Mouse (Mus musculus) regulatory T cell (primary cell): ENCODE data around the gene Susd1.

Experiments
- in situ Hi-C: fragments of 300-600 bp; cut with MboI, MseI; formaldehyde crosslinking; loops from one replicate; pipeline ENCODE4 v1.15.1; 2025; ENCODE audit warnings: high pct_unique_total_duplicates

Gene Susd1

GRCm38 (mm10) chr4:59437990-59438854, at the start of gene Susd1:
TSS of gene Susd1 (minus strand) at chr4:59438633.
- in situ Hi-C loops, result no loop called here

- in situ Hi-C loops, result no loop called here
Measured at GRCm38 (mm10) chr4:59471306-59471705, 32.9 kb upstream of the Susd1 start.

- in situ Hi-C loops, result no loop called here
Measured at GRCm38 (mm10) chr4:59465449-59465848, 27.0 kb upstream of the Susd1 start.

GRCm38 (mm10) chr4:59464661-59465060, 26.2 kb upstream of the Susd1 start:
- in situ Hi-C loops, result no loop called here

GRCm38 (mm10) chr4:59462494-59462893, 24.1 kb upstream of the Susd1 start:
- in situ Hi-C loops, result no loop called here

GRCm38 (mm10) chr4:59461116-59461727, 22.8 kb upstream of the Susd1 start:
- in situ Hi-C loops, result no loop called here

GRCm38 (mm10) chr4:59459216-59459955, 21.0 kb upstream of the Susd1 start:
- in situ Hi-C loops, result no loop called here

GRCm38 (mm10) chr4:59457941-59458340, 19.5 kb upstream of the Susd1 start:
- in situ Hi-C loops, result no loop called here

- in situ Hi-C loops, result no loop called here
Measured at GRCm38 (mm10) chr4:59457091-59457490, 18.7 kb upstream of the Susd1 start.

- in situ Hi-C loops, result no loop called here
Measured at GRCm38 (mm10) chr4:59455465-59455864, 17.0 kb upstream of the Susd1 start.

GRCm38 (mm10) chr4:59454046-59454445, 15.6 kb upstream of the Susd1 start:
- in situ Hi-C loops, result loop anchor here (5.0 kb wide), 1 partner anchor 92 kb away; no protein-coding TSS in a partner anchor

- in situ Hi-C loops, result loop anchor here (5.0 kb wide), 1 partner anchor 90 kb away; no protein-coding TSS in a partner anchor
Measured at GRCm38 (mm10) chr4:59452503-59452933, 14.1 kb upstream of the Susd1 start.

- in situ Hi-C loops, result loop anchor here (5.0 kb wide), 1 partner anchor 89 kb away; no protein-coding TSS in a partner anchor
Measured at GRCm38 (mm10) chr4:59450906-59451305, 12.5 kb upstream of the Susd1 start.

GRCm38 (mm10) chr4:59450234-59450854, 11.9 kb upstream of the Susd1 start:
- in situ Hi-C loops, result loop anchor here (5.0 kb wide), 1 partner anchor 88 kb away; no protein-coding TSS in a partner anchor

- in situ Hi-C loops, result no loop called here
Measured at GRCm38 (mm10) chr4:59447296-59447695, 8.9 kb upstream of the Susd1 start.

GRCm38 (mm10) chr4:59445516-59445915, 7.1 kb upstream of the Susd1 start:
- in situ Hi-C loops, result no loop called here

GRCm38 (mm10) chr4:59444994-59445393, 6.6 kb upstream of the Susd1 start:
- in situ Hi-C loops, result no loop called here

GRCm38 (mm10) chr4:59444085-59444484, 5.7 kb upstream of the Susd1 start:
- in situ Hi-C loops, result no loop called here

GRCm38 (mm10) chr4:59441265-59441664, 2.8 kb upstream of the Susd1 start:
- in situ Hi-C loops, result no loop called here

- in situ Hi-C loops, result no loop called here
Measured at GRCm38 (mm10) chr4:59439960-59440359, 1.5 kb upstream of the Susd1 start.

GRCm38 (mm10) chr4:59439041-59439440, 608 bp upstream of the Susd1 start:
- in situ Hi-C loops, result no loop called here

- in situ Hi-C loops, result no loop called here
Measured at GRCm38 (mm10) chr4:59435951-59436350, 2.5 kb downstream of the Susd1 start.
